Mouse (Mus musculus) stomach, postnatal 0 days (tissue): ENCODE data around the gene Klf7. TPM values are rescaled to one million over a fixed set of nuclear protein-coding genes. Genes with fewer than 3 reads are reported as not detected.
A peak's percentile ranks its signal among the peaks of the same experiment; 100 is the strongest.

Experiments used
- ATAC-seq: fragments of 200-750 bp; cut with Nextera tagmentation; 2 replicates; pipeline ENCODE4 v1.8.0; 2017; ENCODE audit not compliant: low FRiP score, low TSS enrichment
- DNase-seq: peaks from one replicate; pipeline ENCODE4 v3.0.0-alpha.2; 2016; ENCODE audit warnings: low spot score
- H3K27ac ChIP-seq: fragments of 300-500 bp; sonication (generic); replicated peaks from 2 replicates; pipeline ENCODE4 v1.5.1; 2014; ENCODE audit warnings: mild to moderate bottlenecking, control low read depth
- H3K27me3 ChIP-seq: fragments of 300-500 bp; sonication (generic); 2 replicates; pipeline ENCODE4 v1.6.1; 2014; ENCODE audit warnings: low read length; ENCODE audit not compliant: control insufficient read depth, insufficient read depth
- H3K36me3 ChIP-seq: fragments of 300-500 bp; sonication (generic); 2 replicates; pipeline ENCODE4 v1.6.1; 2014; ENCODE audit warnings: low read length, mixed read lengths; ENCODE audit not compliant: control insufficient read depth, insufficient read depth
- H3K4me1 ChIP-seq: fragments of 300-500 bp; sonication (generic); replicated peaks from 2 replicates; pipeline ENCODE4 v1.6.1; 2014; ENCODE audit warnings: antibody characterized with exemption; ENCODE audit not compliant: control insufficient read depth, insufficient read depth
- H3K4me2 ChIP-seq: fragments of 300-500 bp; sonication (generic); replicated peaks from 2 replicates; pipeline ENCODE4 v1.6.1; 2014; ENCODE audit warnings: low read depth, mild to moderate bottlenecking, control low read depth, moderate library complexity
- H3K4me3 ChIP-seq: fragments of 300-500 bp; sonication (generic); 2 replicates; pipeline ENCODE4 v1.5.1; 2014; ENCODE audit warnings: low read depth, low read length, control low read depth
- H3K9ac ChIP-seq: fragments of 300-500 bp; sonication (generic); 2 replicates; pipeline ENCODE4 v1.6.1; 2014; ENCODE audit warnings: mild to moderate bottlenecking, low read length, control low read depth, mixed read lengths
- H3K9me3 ChIP-seq: fragments of 300-500 bp; sonication (generic); 2 replicates; pipeline ENCODE4 v1.6.1; 2016; ENCODE audit warnings: low read length; ENCODE audit not compliant: control insufficient read depth
- CTCF ChIP-seq: IDR thresholded peaks from 2 replicates; pipeline ENCODE4 v1.5.1; 2016; ENCODE audit warnings: antibody characterized with exemption, low read depth, mild to moderate bottlenecking, moderate library complexity
- EP300 ChIP-seq: optimal IDR thresholded peaks from 2 replicates; pipeline ENCODE3; 2016; ENCODE audit warnings: antibody characterized with exemption
- WGBS: fragments of 180-500 bp; shearing (Covaris S2); extraction: QIAGEN DNeasy Blood & Tissue Kit; methylation state at CpG from one replicate; pipeline ENCODE4 v1.1.7; 2014; 5-methylcytosine and 5-hydroxymethylcytosine counted together
- polyA plus RNA-seq: library from polyadenylated mRNA; unstranded; fragments of >200 nt; fragmentation: Nextera tagmentation; extraction: Ambion mirVana; gene quantifications from 2 replicates; pipeline ENCODE4 v1.2.1, GENCODE M21; 2015

Klf7 gene
- polyA plus RNA-seq, 1 experiment from 2014 or later, result 15.4 TPM

DNA sequence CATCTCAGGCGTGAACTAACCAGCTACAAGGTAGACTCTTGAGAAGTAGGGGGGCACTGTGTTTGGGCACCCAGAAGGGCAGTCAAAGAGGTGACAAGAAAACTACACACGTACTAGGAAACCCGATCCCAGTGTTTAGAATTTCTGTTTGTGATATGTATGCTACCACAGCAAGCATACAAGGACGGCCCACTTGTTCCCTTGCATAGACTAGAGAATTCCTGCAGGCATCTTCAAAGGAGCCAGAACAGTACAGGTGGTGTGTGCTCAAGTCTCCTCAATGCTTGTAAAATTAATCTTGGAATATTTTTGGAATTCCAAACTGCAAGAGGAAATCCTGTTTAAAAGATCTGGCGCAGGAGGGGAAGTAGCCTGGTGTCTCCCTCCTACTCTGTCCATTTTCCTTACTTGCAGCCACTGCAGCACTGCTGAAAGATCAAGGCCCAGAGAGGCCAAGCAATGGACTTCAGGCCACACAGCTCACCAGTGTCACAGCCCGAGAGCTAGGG, 102.9 kb downstream of the Klf7 start:
- Histone ChIP-seq H3K9me3 (no peaks in the 10 kb centered on the region), H3K4me1 (no peaks in the 10 kb centered on the region; the same call in 1 of the 2 replicates), H3K36me3 (no peaks in the 10 kb centered on the region), H3K4me3 (no peak overlapping the region), H3K27me3 (no peaks in the 10 kb centered on the region), H3K27ac (no peak overlapping the region), H3K9ac (no peak overlapping the region), H3K4me2 (peak overlapping the region; percentile 17; the same call in 1 of the 2 replicates)
- ATAC-seq, result no peak
- no peak for TF ChIP-seq EP300
- no peak for TF ChIP-seq CTCF
- DNase-seq, result no peak
- 48% methylated on average over 6 of the region's 6 CpGs for WGBS

DNA sequence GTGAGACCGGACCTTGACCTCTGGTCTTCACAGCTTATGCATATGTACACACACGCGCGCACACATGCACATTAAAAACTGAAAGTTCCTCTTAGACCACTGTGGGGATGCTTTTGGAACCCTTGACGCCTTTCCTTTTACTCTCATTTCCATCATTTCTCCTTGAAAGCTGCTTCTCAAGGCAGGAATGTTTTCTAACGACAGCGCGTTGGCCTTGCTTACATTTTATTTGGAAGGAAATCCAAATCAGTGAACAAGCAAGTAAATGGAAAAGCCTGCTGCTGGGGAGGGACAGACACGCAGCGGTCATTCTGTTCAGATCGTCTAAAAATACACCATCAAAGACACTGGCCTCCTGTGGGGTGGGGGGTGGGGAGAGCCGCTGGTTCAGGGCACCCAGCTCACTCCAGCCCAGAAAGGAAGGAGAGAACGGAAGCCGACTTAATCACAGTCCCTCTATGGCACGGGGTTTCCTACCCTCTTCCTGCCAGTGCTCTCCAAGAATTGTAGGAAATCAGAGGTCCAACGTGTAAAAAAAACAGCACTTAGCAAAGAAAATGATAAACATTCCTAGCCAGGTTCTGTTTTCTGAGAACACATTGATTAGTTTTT, 103.5 kb downstream of the Klf7 start:
- Histone ChIP-seq H3K4me2 (peak overlapping the region; percentile 17; the same call in 1 of the 2 replicates), H3K4me3 (no peak overlapping the region), H3K36me3 (no peaks in the 10 kb centered on the region), H3K4me1 (no peaks in the 10 kb centered on the region; the same call in 1 of the 2 replicates), H3K9ac (0 out of 2 replicates have a peak overlapping the region, but pooled peaks have one; percentile 0), H3K9me3 (no peaks in the 10 kb centered on the region), H3K27ac (peak overlapping the region; percentile 5; the same call in 1 of the 2 replicates), H3K27me3 (no peaks in the 10 kb centered on the region)
- DNase-seq (no peak), ATAC-seq (no peak)
- TF ChIP-seq CTCF, result no peak
- no peak for TF ChIP-seq EP300
- WGBS, result 40% methylated on average over 16 of the region's 16 CpGs

- TF ChIP-seq EP300 (no peak), CTCF (no peak)
- H3K36me3 ChIP-seq, result no peaks in the 10 kb centered on the region
- no peaks in the 10 kb centered on the region for H3K27me3 ChIP-seq
- no peak overlapping the region for H3K4me2 ChIP-seq
- ATAC-seq, result no peak
- H3K9ac ChIP-seq, result no peak overlapping the region
- DNase-seq, result no peak
- no peak overlapping the region for H3K27ac ChIP-seq
- H3K4me3 ChIP-seq, result no peak overlapping the region
- no peaks in the 10 kb centered on the region; the same call in 1 of the 2 replicates for H3K4me1 ChIP-seq
- WGBS, result 72% methylated on average over 1 of the region's 1 CpGs
- no peaks in the 10 kb centered on the region for H3K9me3 ChIP-seq
Observed at GRCm38 (mm10) chr1:64014091-64014490, 108.0 kb downstream of the Klf7 start.

GRCm38 (mm10) chr1:64008994-64009393, 113.1 kb downstream of the Klf7 start:
- Histone ChIP-seq H3K9me3 (no peaks in the 10 kb centered on the region), H3K27ac (no peak overlapping the region), H3K9ac (no peak overlapping the region), H3K4me2 (no peak overlapping the region), H3K4me3 (no peak overlapping the region), H3K4me1 (no peaks in the 10 kb centered on the region), H3K36me3 (no peaks in the 10 kb centered on the region), H3K27me3 (no peaks in the 10 kb centered on the region)
- ATAC-seq, result no peak
- TF ChIP-seq CTCF (no peak), EP300 (no peak)
- DNase-seq, result no peak
- WGBS, result 54% methylated on average over 2 of the region's 2 CpGs

DNA sequence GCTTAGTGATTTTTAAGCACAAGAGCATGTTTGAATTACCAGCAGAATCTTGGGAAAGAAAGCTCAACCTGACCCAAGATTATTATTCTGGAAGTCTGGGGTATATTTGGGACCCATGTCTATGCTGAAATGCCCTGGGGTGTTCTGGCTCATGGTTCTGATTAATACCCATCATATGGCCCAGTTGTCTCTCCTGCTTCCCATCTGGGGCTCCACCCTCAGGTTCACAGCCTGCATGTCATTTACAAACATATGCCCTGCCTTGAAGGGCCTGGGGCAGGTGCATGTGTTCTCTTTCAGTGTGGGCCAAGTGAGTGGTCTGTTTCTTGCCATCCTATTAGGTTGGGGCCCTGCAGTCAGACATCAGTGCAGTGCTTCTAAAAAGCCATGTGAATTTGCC, 114.1 kb downstream of the Klf7 start:
- H3K9ac ChIP-seq, result no peak overlapping the region
- H3K4me3 ChIP-seq, result no peak overlapping the region
- H3K4me1 ChIP-seq, result no peaks in the 10 kb centered on the region
- H3K4me2 ChIP-seq, result no peak overlapping the region
- no peaks in the 10 kb centered on the region for H3K27me3 ChIP-seq
- H3K36me3 ChIP-seq, result no peaks in the 10 kb centered on the region
- DNase-seq, result no peak
- ATAC-seq, result no peak
- H3K9me3 ChIP-seq, result no peaks in the 10 kb centered on the region
- no peak overlapping the region for H3K27ac ChIP-seq
- TF ChIP-seq CTCF (no peak), EP300 (no peak)

DNA sequence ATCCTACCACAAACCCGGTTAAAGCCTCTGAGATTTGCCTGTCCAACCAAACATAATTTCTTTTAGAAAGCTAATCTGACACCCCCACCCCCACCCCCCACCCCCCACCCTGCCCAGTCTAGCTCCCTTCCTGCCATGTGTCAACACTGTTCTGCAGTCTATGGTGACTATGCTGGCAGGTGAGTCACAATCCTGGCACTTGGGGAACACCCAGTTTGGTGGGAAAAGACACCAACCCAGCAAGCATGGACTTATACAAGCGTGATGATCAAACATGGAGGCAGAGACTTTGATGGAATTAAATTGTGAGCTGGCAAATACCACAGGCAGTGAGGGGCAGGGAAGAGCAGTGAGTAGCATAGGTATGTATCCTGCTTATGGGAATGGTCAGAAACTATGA, 116.9 kb downstream of the Klf7 start:
- DNase-seq (peak; percentile 36), ATAC-seq (peak; percentile 91)

More for the DNA sequence above, 116.9 kb downstream of the Klf7 start:
- Histone ChIP-seq H3K27me3 (no peaks in the 10 kb centered on the region), H3K36me3 (no peaks in the 10 kb centered on the region), H3K27ac (no peak overlapping the region), H3K4me2 (no peak overlapping the region), H3K9me3 (no peaks in the 10 kb centered on the region), H3K9ac (no peak overlapping the region), H3K4me1 (no peaks in the 10 kb centered on the region), H3K4me3 (no peak overlapping the region)
- 59% methylated on average over 2 of the region's 2 CpGs for WGBS
- TF ChIP-seq CTCF (no peak), EP300 (no peak)
